Mouse (Mus musculus) megakaryocyte-erythroid progenitor cell, adult 5-6 weeks (primary cell): ENCODE data around the gene Rpp25l. TPM values are rescaled to one million over a fixed set of nuclear protein-coding genes. Genes with fewer than 3 reads are reported as not detected.
"Not testable (repeated sequence)": the region's sequence is repeated elsewhere in the genome, so short reads cannot be mapped to it uniquely, and the experiment has no call there.

ENCODE experiments used
- ATAC-seq: replicated peaks from 2 replicates; pipeline ENCODE4 v1.8.0; 2016; ENCODE audit warnings: mild to moderate bottlenecking, inconsistent platforms; ENCODE audit not compliant: severe bottlenecking, poor library complexity, low FRiP score, low TSS enrichment
- total RNA-seq, 2 experiments: library from RNA; stranded (forward) in 1 of 2; stranded (reverse) in 1 of 2; fragments of 200-1000, 215-1000 nt in 1 of 2; fragments of >200 nt in 1 of 2; fragmentation: Nextera tagmentation in 1 of 2; gene quantifications; 2 replicates each; pipeline ENCODE4 v1.2.3; 2014 to 2017

Rpp25l gene
- total RNA-seq, 2 experiments from 2014 or later: 33.5 to 37.5 TPM

DNA sequence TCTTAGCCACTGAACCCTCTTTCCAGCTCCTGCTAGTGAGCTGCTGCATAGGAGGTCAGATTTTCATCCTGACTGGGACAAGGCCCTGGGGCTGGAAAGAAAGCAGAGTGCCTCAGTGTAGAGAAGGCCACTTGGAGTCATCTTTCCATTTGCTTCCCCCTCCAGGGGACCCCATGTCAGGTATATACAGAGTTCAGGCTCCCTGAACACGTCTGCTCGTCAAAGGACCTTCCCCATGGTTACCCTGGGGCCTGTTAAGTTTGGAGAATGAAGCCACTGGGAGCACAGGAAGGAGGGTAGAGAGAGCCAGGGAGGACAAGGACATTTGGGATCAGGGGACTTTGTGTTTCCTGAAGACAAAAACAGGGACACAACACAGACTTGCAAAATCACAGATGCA, 11.1 kb downstream of the Rpp25l start:
- ATAC-seq: not testable (repeated sequence)

DNA sequence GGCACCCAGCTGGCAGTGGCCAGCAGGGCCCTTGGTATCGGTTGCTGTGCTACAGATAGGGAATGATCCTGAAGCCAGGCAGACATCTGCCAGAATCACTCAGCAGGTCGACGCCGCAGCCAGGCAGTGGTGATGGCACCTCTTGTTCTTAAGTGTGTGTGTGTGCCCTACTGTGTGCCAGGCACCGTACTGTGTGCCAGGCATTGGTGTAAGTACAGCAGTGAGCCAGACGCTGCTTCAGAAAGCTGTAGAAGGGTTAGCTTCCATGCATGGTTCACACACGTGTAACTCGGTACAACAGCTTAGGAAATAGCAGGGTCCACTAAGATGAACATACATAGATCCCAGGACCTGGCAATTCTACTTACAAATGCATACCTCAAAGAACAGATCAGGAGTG, 13.1 kb downstream of the Rpp25l start:
- not testable (repeated sequence) for ATAC-seq

DNA sequence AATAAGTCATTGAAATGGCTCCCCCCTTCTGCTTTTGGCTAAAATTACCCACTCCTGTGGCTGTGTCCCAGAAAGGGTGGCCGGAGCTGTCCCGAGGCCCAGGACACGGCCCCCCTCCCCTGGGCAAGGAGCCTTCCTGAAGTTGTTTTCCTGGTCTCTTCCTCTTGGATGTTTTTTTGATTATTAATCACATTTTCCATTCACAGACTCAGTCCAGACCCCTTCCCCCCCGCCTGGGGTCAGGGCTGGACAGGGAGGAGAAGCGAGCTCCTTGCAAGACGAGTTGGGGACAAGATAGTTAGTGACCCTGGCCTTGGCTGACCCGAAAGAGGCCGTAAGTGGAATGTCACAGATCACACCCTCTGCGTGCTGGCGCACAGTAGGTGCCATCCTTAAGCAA, 13.6 kb downstream of the Rpp25l start, which contains the start of gene Il11ra1:
Gene Il11ra1, plus strand, starts transcription at position 207 of the 400 bp plus-strand sequence.
- ATAC-seq: not testable (repeated sequence)

DNA sequence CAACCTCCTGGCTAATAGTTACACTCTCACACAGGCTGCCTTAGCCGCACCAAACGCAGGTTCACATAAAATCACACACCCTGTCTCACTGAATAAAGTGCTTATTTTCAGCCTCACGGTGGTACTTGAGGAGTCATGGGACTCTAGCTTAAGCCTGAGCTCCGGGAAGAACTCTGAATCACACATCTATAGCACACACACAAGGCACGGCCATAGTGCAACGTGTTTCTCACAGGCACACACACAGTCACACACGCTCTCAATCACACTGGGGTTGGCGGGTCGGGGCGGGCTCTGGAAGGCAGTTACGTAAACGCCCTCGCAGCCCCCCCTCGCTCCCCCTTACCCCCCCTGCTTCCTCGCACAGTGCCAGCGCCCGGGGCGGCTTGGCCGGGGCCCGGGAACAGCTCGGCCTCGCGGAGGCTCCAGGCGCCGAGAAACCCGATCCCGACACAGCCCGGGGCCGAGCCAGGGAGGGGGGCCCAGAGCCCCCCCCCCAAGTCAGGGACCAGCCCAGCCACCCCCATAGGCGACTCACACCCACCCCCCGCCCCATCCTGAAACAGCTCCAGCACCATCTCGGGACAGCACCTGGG, 14.8 kb downstream of the Rpp25l start:
- ATAC-seq: not testable (repeated sequence)

DNA sequence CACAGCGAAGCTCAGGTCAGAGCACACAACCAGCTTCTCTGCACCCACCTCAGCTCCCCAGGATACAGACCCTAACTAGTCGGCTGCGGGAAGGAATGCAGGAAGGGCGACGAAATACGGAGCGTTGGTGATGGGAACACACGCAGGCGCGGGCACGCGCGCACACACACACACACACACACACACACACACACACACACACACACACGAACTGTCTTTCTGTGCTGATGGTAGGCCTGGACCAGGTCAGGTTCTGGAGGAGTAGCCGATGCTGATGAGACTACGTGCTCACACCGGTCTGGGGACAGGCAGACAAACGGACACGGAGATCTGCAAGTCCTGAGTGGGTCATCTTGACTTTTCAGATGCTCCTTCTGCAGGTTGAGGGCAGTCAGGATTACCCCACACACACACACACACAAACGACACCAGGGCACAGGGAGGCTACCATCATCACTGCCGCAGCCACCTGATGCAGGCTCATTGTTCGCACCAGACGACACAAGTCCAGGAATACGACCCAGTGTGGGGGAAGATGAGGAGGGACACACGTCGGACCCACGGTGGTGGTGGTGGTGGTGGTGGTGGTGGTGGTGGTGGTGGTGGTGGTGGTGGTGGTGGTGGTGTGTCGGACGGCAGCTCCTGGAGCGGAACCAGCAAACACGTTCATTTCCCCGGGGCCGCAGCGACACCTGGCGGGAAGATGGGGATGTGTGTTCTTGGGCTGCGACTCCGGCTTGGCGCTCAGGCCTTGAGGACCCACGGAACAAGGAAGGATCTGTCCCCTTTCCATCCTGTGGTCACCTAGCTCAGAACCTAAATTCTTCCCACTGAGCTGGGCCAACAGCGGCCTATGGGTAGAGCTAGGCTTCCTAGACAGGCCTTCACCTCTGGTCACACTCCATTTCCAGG, 16.1 kb downstream of the Rpp25l start, which contains the start of gene Cntfr:
Gene Cntfr, minus strand, starts transcription at position 160 of the 912 bp plus-strand sequence.
- ATAC-seq: not testable (repeated sequence)

DNA sequence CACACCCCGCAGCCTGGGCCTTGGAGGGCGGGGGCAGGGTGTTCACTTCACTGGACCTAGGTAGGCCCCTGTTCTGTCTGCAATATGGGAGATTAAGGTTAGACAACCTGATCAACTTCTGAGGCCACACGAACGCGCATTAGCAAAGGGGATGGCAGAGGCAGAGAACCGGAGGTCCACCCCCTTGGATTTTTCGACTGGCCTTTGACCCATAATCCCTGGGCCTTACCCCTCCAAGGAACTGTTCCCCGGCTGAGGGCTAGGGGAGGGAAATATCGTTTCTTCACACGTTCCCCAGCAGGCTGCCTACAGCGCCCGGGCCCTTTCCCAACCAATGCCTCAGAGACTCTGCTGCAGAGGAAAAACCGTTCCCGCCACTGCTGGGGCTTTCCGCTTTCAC, 16.9 kb downstream of the Rpp25l start:
- ATAC-seq: not testable (repeated sequence)

DNA sequence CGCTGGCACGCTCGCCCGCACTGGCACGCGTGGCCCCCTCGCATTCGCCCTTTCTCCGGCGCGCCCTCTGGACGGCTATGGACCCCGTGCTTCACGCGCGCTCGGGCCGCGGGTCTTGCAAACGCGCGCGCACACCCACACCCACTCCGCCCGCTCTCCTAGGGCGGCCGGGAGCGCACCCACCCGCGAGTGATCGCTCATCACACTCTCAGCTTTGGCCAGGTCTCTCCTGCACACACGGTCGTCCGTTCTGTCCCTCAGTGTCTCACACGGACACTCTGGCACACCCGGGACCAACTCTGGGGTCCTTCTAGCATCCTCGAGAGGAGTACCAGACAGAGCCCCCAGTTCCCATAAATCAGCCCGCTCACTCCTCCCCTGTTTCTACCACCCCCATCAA, 17.5 kb downstream of the Rpp25l start:
- not testable (repeated sequence) for ATAC-seq

DNA sequence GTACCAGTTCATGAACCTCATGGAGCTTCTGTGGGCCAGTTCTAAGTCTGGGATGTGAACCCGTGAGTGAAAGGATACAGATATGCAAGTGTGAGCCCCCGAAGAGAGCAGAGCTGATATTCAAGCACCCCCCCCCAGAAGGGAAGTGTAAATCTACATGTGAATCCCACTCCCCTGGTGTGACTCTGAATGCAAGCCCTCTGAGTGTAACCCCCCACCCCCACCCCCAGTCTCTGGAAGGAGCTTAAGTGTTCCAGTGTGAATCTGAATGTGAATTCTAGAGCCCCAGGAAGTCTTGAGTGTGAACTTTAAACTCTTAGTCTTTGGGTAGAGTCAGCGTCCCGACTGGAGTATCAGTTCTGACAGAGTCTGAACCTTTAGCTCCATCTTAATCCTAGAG, 19.8 kb downstream of the Rpp25l start:
- ATAC-seq: not testable (repeated sequence)

DNA sequence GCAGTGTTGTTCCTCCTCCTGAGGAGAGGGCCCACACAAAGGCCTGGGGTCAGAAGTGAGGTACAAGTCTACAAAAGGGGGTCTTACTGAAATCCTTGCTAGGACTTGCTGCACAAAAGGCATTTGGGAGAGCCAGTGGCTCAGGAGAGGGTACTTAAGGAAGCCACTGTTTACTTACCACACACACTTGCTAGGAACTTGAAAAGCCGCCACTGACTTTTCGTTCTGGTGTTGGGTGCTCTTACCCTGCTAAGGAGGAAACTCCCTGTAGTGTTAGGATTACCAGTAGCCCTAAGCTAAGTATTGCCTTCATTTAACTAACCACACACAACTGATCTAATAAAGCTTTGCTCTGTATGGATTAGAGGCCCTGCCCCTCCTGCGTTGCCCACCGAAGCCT, 23.3 kb downstream of the Rpp25l start:
- not testable (repeated sequence) for ATAC-seq

DNA sequence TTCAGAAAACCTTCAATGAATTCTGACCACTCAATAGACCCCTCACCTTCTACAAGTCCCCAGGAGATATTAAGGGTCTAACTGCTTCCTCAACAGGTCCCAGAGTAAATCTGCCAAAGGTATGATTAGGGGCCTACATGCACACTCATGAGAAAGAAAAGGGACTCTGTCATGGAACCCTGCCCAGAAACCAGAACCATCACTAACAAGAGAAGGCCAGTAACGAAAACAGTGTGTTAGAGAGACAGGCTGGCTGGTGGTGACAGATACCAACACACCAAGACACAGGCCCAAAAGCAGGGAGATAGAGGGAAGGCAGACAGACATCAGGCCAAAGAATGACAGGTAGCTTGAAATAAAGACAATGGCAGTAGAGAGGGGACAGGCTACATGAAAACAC, 24.8 kb downstream of the Rpp25l start:
- ATAC-seq: not testable (repeated sequence)

DNA sequence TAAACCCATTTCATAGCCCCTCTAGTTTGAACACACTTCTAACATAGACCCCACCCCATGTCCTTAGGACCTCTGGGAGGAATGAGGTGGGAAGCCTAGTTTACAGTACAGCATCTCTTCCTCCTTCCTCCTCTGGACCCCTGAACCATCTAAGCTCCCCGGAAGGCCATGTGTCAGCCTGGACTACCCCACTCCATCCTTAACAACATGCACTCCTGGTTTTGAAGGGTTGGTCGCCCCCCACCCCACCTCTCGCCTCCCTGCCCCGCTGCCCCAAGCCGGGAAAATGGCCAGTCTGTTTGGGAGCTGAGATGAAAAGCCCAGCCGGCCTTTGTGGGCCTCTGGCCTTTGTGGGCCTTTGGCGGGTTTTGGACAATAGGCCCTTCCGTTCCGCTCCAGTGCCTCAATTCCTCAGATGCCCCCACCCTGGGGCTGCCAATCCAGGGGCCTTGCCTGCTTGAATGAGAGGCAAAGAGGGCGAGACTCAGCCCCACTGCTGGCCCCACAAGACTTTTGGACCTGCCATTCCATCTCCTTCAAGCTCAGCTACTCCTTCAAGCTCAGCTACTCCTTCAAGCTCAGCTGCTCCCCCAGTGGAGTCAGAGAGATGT, 27.3 kb downstream of the Rpp25l start:
- ATAC-seq: not testable (repeated sequence)

DNA sequence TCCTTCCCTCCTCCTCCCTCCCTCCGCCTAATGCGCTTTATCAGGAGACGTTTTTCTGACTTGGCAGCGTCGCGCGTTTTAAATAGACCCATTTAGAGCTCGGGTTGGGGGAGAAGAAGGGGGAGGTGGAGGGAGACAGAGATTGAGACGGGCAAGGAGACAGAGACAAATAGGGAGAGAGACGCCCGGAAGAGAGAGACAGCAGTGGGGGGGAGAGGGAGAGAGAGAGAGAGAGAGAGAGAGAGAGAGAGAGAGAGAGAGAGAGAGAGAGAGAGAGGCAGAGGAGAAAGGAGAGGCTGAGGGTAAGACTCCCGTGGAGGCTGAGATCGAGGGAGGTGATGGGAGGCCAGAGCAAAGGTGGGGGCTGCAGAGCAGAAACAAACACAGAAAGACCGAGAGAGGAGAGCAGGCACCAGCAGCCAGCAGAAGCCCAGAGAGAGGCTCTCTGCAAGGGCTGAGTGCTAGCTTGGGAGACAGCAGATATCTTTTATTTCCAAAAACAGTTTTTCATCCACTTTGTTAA, 28.3 kb downstream of the Rpp25l start:
- ATAC-seq: not testable (repeated sequence)

DNA sequence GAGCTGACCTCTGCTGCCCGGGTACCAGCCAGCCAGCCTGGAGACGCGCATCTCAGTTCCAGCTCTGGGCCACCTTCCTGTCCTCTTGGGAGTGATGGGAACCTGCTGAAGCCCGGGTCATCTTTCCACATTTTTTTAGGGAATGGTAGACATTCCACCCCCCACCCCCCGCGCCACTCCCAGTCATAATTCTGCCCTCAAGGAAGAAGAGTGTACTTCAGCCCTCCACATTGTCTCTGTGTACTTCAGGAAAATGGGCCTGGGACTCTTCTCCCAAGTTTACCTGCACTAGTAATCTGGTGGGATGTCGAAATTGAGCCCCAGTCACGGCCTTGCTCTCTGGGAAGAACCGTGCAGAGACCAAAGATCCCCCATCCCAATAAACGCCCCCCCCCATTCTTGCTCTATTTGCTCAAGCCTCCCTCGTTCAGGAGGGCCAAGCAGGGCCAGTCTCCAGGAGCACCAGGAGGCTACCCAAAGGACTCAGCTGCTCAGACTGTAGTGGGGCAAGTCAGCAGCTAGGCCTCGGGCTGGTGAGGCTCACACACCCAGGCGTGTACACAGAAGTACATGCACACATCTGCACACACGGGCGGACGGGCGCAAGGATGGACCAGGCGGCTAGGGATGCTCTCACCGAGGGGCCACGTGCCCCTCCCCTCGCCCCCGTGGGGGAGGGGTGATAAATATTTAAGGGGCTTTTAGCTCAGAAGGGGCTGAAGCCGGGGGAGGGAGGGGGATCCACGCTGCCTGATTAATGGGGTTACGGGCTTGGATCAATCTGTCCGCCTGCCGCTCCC, 29.0 kb downstream of the Rpp25l start:
- ATAC-seq: not testable (repeated sequence)

DNA sequence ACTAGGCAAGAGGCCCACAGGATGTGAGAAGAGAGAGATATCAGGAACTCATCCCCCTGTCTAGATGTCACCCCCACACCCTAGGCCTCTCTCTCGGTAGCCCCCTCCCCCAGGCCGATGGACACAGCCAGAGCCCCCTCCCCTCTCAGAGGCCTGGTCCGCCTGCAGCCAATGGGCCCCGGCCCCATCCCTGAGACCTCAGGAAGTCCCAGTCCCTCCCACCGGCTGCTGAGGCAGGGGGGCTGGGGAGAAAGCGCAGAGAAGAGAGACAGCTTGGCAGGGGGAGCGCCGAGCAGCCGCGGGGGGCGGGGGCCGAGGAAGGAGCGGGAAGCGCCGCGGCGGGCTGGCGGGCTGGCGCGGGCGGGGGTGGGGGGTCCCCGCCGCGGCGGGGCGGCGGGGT, 30.0 kb downstream of the Rpp25l start:
- ATAC-seq: not testable (repeated sequence)

DNA sequence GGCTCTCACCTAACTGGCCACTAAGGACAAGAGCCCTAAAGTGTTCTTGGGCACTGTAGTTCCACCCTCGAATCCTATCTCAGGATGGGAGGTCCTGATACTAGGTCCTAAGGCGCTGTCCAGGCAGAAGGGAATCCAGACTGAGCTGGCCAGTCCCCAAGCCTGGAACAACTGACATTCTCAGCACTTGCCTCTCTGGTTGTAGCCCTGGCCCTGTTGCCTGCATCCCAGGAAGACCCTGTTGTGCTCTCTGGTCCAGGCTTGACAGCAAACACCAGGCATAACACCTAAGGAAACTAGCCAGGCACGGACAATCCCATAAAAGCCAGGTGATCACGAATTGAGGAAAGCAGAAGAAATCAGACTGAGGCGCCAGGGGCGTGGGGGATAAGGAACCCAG, 30.5 kb downstream of the Rpp25l start:
- no peak for ATAC-seq

DNA sequence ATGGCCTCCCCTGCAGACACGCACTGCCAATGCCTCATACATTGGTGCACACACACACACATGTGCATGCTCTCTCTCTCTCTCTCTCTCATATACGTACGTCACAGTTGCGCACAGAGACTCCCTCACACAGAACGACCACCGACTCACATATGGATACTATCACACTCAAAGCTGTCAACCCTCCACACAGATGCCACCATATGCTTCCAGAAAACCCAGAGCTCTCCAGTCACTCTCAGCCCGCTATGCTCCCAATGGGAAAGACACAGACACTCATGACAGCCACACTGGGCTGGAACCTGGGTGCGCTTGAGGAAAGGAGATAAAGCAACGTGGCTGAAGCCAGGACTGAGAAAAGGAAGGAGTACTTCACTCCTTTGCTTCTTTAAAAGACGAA, 31.4 kb downstream of the Rpp25l start:
- ATAC-seq: no peak

DNA sequence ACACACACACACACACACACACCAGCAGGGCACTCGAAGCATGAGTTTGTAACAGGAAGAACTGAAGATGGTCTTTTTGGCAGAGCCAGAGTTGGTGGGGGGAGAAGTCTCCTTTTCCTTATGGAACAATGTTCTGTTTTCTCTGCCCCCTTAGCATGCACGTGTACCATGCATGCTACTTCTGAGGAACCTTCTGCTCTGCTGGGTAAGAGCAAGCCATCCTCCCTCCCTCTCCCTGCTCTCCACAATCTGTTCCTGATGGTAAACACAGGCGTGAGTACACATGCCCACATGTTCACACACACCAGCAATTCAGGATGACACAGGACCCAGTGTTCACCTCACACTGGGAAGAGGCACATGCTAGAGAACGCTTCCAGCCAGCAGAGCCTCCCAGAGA, 32.2 kb downstream of the Rpp25l start:
- no peak for ATAC-seq

DNA sequence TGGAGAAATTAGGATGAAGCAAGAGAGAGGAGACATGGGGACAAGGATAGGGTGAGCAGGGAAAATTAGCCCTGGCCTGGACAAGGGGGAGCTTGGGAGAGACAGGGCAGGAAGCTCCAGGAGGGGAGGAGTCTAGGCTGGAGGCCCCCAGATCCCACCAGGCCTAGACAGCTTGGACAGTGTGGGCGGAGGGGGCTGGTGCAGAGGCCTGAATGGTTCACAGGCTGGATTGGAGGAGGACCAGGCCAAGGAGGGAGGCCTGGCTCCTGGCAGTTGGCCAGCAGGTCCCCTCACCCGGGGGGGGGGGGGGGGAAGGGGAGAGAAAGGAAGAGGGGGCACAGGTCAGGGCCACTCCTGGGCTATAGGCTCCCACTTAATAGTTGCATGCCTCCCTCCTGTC, 34.0 kb downstream of the Rpp25l start:
- ATAC-seq: no peak

DNA sequence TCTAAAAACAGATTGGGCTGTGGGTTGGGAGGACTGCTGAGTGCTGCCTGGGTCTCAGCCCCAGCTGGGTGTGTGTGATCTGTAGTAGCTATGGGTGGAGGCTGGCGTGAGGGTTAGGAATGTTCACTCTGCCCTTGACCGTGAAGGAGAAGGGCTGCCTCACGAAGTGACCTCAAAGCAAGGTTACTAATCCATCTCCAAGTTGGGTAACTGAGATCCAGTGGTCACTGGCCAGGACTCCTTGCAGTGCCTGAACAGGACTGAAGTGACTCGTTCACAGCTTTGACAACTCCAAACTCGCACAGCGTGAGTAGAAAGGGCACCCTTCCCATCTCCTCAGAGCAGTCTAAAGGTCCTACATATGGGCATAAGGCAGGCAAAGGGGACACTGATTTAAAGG, 34.5 kb downstream of the Rpp25l start:
- no peak for ATAC-seq
